Mouse (Mus musculus) granulocyte monocyte progenitor cell, adult 5-6 weeks (primary cell): Measurements from ENCODE around the gene Sgf29. TPM values are rescaled to one million over a fixed set of nuclear protein-coding genes. Genes with fewer than 3 reads are reported as not detected.

Experiments
- ATAC-seq: replicated peaks from 2 replicates; pipeline ENCODE4 v1.8.0; 2016; ENCODE audit warnings: mild to moderate bottlenecking, moderate TSS enrichment, inconsistent platforms; ENCODE audit not compliant: poor library complexity, severe bottlenecking
- total RNA-seq, 2 experiments: library from RNA; stranded (forward) in 1 of 2; stranded (reverse) in 1 of 2; fragments of 200-712, 200-1000 nt in 1 of 2; fragments of >200 nt in 1 of 2; fragmentation: Nextera tagmentation in 1 of 2; gene quantifications; 2 replicates each; pipeline ENCODE4 v1.2.3; 2014 to 2017

Sgf29 gene
- 129 and 133 TPM in 2 replicates for total RNA-seq (2014; fragmentation: Nextera tagmentation)
- 53.3 and 79.1 TPM in 2 replicates for total RNA-seq (2017)

- peak; percentile 90 for ATAC-seq
Measured at GRCm38 (mm10) chr7:126649231-126650051, at the start of gene Sgf29. Gene Sgf29 (plus strand): TSS chr7:126649309.

GRCm38 (mm10) chr7:126601896-126602295 is 47.2 kb upstream of the Sgf29 start:
- peak; percentile 58 for ATAC-seq

- ATAC-seq, result peak; percentile 45
Measured at GRCm38 (mm10) chr7:126602650-126603049, 46.5 kb upstream of the Sgf29 start.

DNA sequence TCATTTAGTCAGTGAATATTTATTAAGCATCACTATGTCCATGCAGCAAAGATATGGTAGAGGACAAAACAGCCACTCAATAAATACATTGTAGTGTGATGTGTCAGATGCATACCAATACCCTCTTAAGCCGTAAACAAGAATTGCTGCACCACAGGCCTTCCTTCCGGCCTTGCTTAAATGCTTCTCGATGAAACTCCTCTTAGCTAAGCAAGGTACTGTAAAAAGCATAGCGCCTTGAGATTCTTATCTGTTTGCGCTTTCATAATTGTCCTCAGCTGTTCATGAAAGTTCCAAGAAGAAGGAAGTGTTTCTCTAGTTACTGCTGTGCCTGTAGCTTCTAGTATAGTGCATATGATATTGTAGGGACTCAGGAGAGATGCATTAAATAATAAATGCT is 42.5 kb upstream of the Sgf29 start:
- peak; percentile 65 for ATAC-seq

GRCm38 (mm10) chr7:126607064-126607463 is 42.0 kb upstream of the Sgf29 start:
- ATAC-seq, result peak; percentile 60

DNA sequence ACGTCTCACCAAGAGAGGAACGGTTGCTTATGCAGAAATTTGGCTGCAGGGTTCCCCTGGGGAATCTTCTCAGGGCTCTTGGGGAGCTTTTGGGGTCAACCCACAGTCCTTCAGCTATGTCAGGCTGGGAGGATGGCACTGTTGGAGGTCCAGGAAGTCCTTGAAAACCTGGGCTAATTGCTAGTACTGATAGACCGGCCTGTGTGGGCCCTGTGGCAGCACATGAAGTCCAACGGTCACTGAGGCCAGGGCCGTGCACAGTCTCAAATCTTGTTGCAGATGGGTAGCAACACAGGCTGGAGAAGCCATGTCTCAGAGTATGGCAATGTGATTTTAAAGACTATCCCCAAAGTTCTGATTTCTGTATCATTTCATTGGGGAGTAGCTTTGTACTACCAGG is 41.3 kb upstream of the Sgf29 start:
- no peak for ATAC-seq

DNA sequence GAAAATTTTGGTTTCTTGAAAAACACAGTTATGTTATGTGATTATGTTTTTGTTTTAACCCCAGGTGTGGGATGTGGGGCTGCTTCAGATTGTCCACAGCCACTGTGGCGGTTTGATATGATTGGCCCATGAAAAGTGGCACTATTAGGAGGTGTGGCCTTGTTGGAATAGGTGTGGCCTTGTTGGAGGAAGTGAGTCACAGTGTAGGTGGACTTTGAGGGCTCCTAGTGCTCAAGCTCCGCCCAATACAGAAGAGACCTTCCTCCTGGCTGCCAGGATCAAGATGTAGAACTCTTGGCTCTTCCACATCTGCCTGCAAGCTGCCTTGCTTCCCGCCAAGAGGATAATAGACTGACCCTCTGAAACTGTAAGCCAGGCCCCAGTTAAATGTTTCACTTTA is 36.4 kb upstream of the Sgf29 start:
- no peak for ATAC-seq

- no peak for ATAC-seq
Measured at GRCm38 (mm10) chr7:126616707-126617106, 32.4 kb upstream of the Sgf29 start.

- no peak for ATAC-seq
Measured at GRCm38 (mm10) chr7:126619559-126620275, 29.4 kb upstream of the Sgf29 start.

- ATAC-seq, result peak; percentile 56
Measured at GRCm38 (mm10) chr7:126621452-126622359, 27.4 kb upstream of the Sgf29 start.

- no peak for ATAC-seq
Measured at GRCm38 (mm10) chr7:126623381-126623780, 25.7 kb upstream of the Sgf29 start.

DNA sequence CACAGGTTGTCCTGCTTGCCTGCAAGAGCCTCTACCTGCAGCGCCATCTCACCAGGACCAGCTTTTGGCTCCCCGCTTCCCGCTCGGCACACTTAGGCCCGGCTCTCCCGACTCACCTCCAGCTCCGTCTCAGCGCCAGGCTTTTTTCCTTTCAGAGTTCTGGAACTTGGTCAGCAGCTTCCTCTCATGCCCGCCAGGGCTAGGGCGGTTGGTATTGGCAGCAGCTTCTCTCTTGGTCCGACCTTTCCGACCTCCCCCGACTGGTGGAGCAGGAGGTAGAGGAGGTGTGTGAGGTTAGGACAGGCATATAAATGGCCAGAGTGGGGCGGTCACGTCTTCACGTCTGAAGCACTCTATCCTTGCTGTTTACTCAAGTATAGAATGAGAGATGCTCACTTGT is 24.3 kb upstream of the Sgf29 start:
- ATAC-seq, result no peak

GRCm38 (mm10) chr7:126625369-126625768 is 23.7 kb upstream of the Sgf29 start:
- ATAC-seq, result peak; percentile 80

DNA sequence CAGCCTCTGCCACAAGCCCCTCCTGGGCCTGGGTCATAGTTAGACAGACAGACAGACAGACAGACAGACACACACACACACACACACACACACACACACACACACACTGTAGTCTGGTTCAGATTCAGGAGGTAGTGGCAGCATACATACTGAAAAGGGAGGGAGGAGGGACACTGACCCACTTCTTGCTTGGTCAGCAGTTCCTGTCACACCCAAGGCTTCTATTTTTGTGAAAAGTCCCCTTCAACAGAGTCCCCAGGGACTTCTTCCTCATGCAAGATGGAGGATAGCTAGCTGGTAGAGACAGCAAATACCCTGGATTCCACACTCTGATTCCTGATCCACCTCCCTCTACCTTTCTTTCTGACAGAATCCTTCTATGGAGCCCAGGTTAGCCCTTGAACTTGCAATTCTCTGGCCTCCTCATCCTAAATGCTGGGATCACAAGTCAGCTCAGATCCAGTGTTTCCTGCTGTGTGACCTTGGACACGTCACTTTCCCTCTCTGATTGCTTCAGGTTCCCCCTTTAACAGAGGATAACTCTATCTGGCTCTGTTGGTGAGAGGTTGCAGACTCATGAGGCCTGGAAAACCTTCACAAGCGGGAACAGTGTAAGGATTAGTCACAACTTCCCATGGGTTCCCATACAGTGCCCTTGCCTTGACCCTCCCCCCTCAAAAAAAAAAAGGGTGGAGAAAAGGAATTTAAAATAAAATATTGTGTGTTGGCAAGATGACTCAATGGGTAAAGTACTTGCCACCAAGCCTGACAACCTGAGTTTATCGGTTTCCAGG is 23.1 kb upstream of the Sgf29 start:
- no peak for ATAC-seq

- ATAC-seq, result no peak
Measured at GRCm38 (mm10) chr7:126628111-126628510, 21.0 kb upstream of the Sgf29 start.

DNA sequence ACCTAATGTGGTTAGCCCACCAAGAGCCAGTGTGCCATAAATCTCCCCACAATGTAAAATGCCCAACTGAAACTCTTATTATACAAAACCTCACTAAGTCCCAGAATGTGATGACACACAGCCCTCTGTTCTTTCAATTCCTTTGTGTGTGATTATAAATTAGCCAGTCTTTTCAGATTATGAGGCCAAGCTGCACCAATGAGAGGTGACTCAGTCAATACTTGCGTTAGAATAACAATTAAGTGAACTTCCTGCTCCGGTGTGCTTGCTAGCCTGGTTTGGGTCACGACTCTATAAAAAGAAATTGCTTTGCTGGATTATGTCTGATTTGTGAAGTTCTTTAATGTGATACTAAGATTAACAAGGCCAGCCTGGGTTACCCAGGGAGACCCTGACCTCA is 19.2 kb upstream of the Sgf29 start:
- 0 out of 2 replicates have a peak, but pooled peaks have one; percentile 18 for ATAC-seq

- ATAC-seq, result no peak
Measured at GRCm38 (mm10) chr7:126630824-126631518, 18.1 kb upstream of the Sgf29 start, which contains the start of gene Nupr1. Gene Nupr1 (minus strand): TSS chr7:126630861.

DNA sequence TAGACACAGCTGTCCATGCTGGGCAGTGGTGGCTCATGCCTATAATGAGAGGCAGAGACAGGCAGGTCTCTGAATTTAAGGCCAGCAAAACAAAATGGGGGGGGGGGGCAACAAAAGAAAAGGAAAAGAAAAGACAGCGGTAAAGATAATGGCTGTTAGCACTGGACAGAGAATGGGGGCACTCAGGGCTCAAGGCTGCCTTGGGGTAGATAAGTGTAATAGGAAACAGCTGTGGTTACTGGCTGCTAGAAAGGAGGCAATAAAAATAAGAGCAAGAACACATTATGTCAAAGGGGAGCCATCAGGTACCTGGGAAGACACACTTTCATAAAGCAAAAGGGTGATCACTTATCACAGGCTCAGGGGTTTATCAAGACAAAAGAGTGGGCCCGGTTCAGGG is 16.6 kb upstream of the Sgf29 start:
- no peak for ATAC-seq

DNA sequence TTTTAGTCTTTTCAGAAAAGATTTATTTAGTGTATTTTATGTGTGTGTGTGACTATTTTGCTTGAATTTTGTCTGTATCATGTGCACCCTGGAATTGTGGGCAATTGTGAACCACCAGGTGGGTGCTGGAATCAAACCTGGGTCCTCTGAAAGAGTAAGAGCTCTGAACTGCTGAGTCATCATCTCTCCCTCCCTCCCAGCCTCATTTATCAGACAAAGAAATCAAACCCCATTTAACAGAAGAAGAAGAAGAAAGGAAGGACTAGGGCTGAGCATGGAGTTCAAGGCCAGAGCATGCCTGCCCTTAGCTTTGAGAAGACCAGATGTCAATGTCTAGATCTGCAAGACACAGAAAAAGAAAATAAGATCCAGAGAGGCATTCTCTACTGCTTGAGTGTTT is 13.7 kb upstream of the Sgf29 start:
- ATAC-seq, result no peak
